Comparison of ENCODE assay signal across 14 mouse cellular contexts in genomic region chr3:65478215-65478614, GRCm38 (mm10).
"Had no signal": no experiment of that assay in that cellular context is flagged by ENCODE, and none has a peak within 500 bp of the region (broad histone marks: within the 10 kb centered on the region; RNA-seq: fewer than 3 reads in every experiment).

No protein-coding gene starts in this region.

- ATAC-seq: forebrain, embryonic 13.5 days; forebrain, embryonic 14.5 days; forebrain, embryonic 15.5 days; forebrain, embryonic 16.5 days; forebrain, postnatal 0 days had no signal

- H3K36me3 ChIP-seq: embryonic facial prominence, embryonic 10.5 days; embryonic facial prominence, embryonic 12.5 days; embryonic facial prominence, embryonic 13.5 days; embryonic facial prominence, embryonic 15.5 days; forebrain, embryonic 10.5 days; forebrain, embryonic 12.5 days; forebrain, embryonic 15.5 days had no signal

- H3K4me3 ChIP-seq: embryonic facial prominence, embryonic 10.5 days; embryonic facial prominence, embryonic 12.5 days; embryonic facial prominence, embryonic 13.5 days; embryonic facial prominence, embryonic 15.5 days; erythroblast, embryonic 14.5 days; forebrain, embryonic 10.5 days; forebrain, embryonic 12.5 days; forebrain, embryonic 13.5 days; forebrain, embryonic 15.5 days; gastrocnemius, adult 2 months; heart, adult 2 months had no signal

- H3K4me2 ChIP-seq: embryonic facial prominence, embryonic 12.5 days; embryonic facial prominence, embryonic 13.5 days; embryonic facial prominence, embryonic 15.5 days; forebrain, embryonic 12.5 days; forebrain, embryonic 13.5 days; forebrain, embryonic 15.5 days had no signal

- H3K27me3 ChIP-seq: embryonic facial prominence, embryonic 12.5 days; embryonic facial prominence, embryonic 13.5 days; embryonic facial prominence, embryonic 15.5 days; forebrain, embryonic 12.5 days; forebrain, embryonic 13.5 days; forebrain, embryonic 15.5 days had no signal
